Mouse (Mus musculus) forebrain, postnatal 0 days (tissue): ENCODE data around the gene Slc25a34. TPM values are rescaled to one million over a fixed set of nuclear protein-coding genes. Genes with fewer than 3 reads are reported as not detected.

Experiments
- ATAC-seq: fragments of 200-750 bp; cut with Nextera tagmentation; 2 replicates; pipeline ENCODE4 v1.8.0; 2017; ENCODE audit warnings: mild to moderate bottlenecking, moderate library complexity
- DNase-seq: peaks from one replicate; pipeline ENCODE4 v3.0.0-alpha.2; 2015
- H3K27ac ChIP-seq: fragments of 300-500 bp; sonication (generic); 2 replicates; pipeline ENCODE4 v1.5.1; 2014; ENCODE audit warnings: low read depth, mild to moderate bottlenecking, antibody characterized with exemption, low read length, moderate library complexity, mixed read lengths
- H3K27me3 ChIP-seq: fragments of 300-500 bp; sonication (generic); 2 replicates; pipeline ENCODE4 v1.6.1; 2014; ENCODE audit warnings: mild to moderate bottlenecking, low read length, mixed read lengths; ENCODE audit not compliant: insufficient read depth
- H3K36me3 ChIP-seq: fragments of 300-500 bp; sonication (generic); 2 replicates; pipeline ENCODE4 v1.6.1; 2014; ENCODE audit warnings: mild to moderate bottlenecking, moderate library complexity; ENCODE audit not compliant: insufficient read depth
- H3K4me1 ChIP-seq: fragments of 300-500 bp; sonication (generic); 2 replicates; pipeline ENCODE4 v1.6.1; 2014; ENCODE audit warnings: antibody characterized with exemption; ENCODE audit not compliant: insufficient read depth
- H3K4me2 ChIP-seq: fragments of 300-500 bp; sonication (generic); 2 replicates; pipeline ENCODE4 v1.6.1; 2014; ENCODE audit warnings: low read depth, mild to moderate bottlenecking, moderate library complexity
- H3K4me3 ChIP-seq: fragments of 300-500 bp; sonication (generic); 2 replicates; pipeline ENCODE4 v1.5.1; 2014; ENCODE audit warnings: low read depth, low read length, mixed read lengths
- H3K9ac ChIP-seq: fragments of 300-500 bp; sonication (generic); 2 replicates; pipeline ENCODE4 v1.6.1; 2014; ENCODE audit warnings: mild to moderate bottlenecking
- H3K9me3 ChIP-seq: fragments of 300-500 bp; sonication (generic); 2 replicates; pipeline ENCODE4 v1.6.1; 2016; ENCODE audit warnings: low read length
- CTCF ChIP-seq: sonication (generic); IDR thresholded peaks from 2 replicates; pipeline ENCODE4 v1.5.1; 2016; ENCODE audit warnings: antibody characterized with exemption, control low read depth, low read depth
- WGBS: fragments of 180-500 bp; shearing (Covaris S2); extraction: QIAGEN DNeasy Blood & Tissue Kit; methylation state at CpG from one replicate; pipeline ENCODE4 v1.1.7; 2014; 5-methylcytosine and 5-hydroxymethylcytosine counted together
- polyA plus RNA-seq: library from polyadenylated mRNA; unstranded; fragments of >200 nt; fragmentation: Nextera tagmentation; extraction: Ambion mirVana; gene quantifications from 2 replicates; pipeline ENCODE4 v1.2.1, GENCODE M21; 2015
- total RNA-seq: library from RNA; depleted of rRNA; stranded (reverse); fragments of >200 nt; gene quantifications from 2 replicates; pipeline ENCODE4 v1.2.3, GENCODE M21; 2014; rRNA removed

Gene Slc25a34
- total RNA-seq, result 4.0 and 4.8 TPM in 2 replicates
- 0.72 and 1.1 TPM in 2 replicates for polyA plus RNA-seq

- Histone ChIP-seq H3K4me1 (no peaks in the 10 kb centered on the region), H3K4me2 (no peak within 1 kb of the TSS), H3K36me3 (peaks cover 32% of the 10 kb centered on the region), H3K9ac (no peak within 1 kb of the TSS), H3K9me3 (no peaks in the 10 kb centered on the region), H3K4me3 (no peak within 1 kb of the TSS), H3K27ac (no peak within 1 kb of the TSS), H3K27me3 (no peaks in the 10 kb centered on the region)
- TF ChIP-seq CTCF, result no peak
- no peak for DNase-seq
- peak; percentile 61 for ATAC-seq
- 64% methylated on average over 1 of the region's 1 CpGs for WGBS
Measured at GRCm38 (mm10) chr4:141623666-141624065, at the start of gene Slc25a34. TSS of gene Slc25a34 (minus strand) at chr4:141623821.

- 80% methylated on average over 13 of the region's 13 CpGs for WGBS
Measured at GRCm38 (mm10) chr4:141672325-141672724, 48.7 kb upstream of the Slc25a34 start.

GRCm38 (mm10) chr4:141671389-141671788, 47.8 kb upstream of the Slc25a34 start:
- ATAC-seq (no peak), DNase-seq (no peak)
- 71% methylated on average over 4 of the region's 4 CpGs for WGBS
- no peak for TF ChIP-seq CTCF
- no peaks in the 10 kb centered on the region for H3K9me3 ChIP-seq
- no peak overlapping the region for H3K9ac ChIP-seq
- H3K27ac ChIP-seq, result no peak overlapping the region
- no peaks in the 10 kb centered on the region for H3K4me1 ChIP-seq
- H3K27me3 ChIP-seq, result no peaks in the 10 kb centered on the region
- H3K36me3 ChIP-seq, result no peaks in the 10 kb centered on the region
- H3K4me3 ChIP-seq, result no peak overlapping the region
- no peak overlapping the region for H3K4me2 ChIP-seq

More at GRCm38 (mm10) chr4:141672325-141672724, 48.7 kb upstream of the Slc25a34 start:
- H3K27me3 ChIP-seq, result no peaks in the 10 kb centered on the region
- ATAC-seq, result no peak
- no peak overlapping the region for H3K4me2 ChIP-seq
- H3K4me1 ChIP-seq, result no peaks in the 10 kb centered on the region
- no peaks in the 10 kb centered on the region for H3K9me3 ChIP-seq
- no peaks in the 10 kb centered on the region for H3K36me3 ChIP-seq
- TF ChIP-seq CTCF, result no peak
- H3K4me3 ChIP-seq, result no peak overlapping the region
- no peak for DNase-seq
- H3K27ac ChIP-seq, result no peak overlapping the region
- H3K9ac ChIP-seq, result no peak overlapping the region

- H3K4me3 ChIP-seq, result no peak overlapping the region
- no peak overlapping the region for H3K9ac ChIP-seq
- H3K4me2 ChIP-seq, result no peak overlapping the region
- H3K27me3 ChIP-seq, result no peaks in the 10 kb centered on the region
- no peaks in the 10 kb centered on the region for H3K9me3 ChIP-seq
- DNase-seq (no peak), ATAC-seq (no peak)
- H3K36me3 ChIP-seq, result no peaks in the 10 kb centered on the region
- no peak overlapping the region for H3K27ac ChIP-seq
- no peak for TF ChIP-seq CTCF
- WGBS, result 87% methylated on average over 18 of the region's 18 CpGs
- 0 out of 2 replicates have a peak, but pooled peaks cover under 1% of the 10 kb centered on the region for H3K4me1 ChIP-seq
Measured at GRCm38 (mm10) chr4:141669898-141670712, 46.5 kb upstream of the Slc25a34 start.

- WGBS, result 69% methylated on average over 8 of the region's 8 CpGs
- Histone ChIP-seq H3K4me3 (peak within 1 kb of the TSS; percentile 81), H3K9ac (peak within 1 kb of the TSS; percentile 94), H3K4me1 (peaks cover 10% of the 10 kb centered on the region), H3K9me3 (no peaks in the 10 kb centered on the region), H3K27ac (peak within 1 kb of the TSS; percentile 86), H3K4me2 (peak within 1 kb of the TSS; percentile 88), H3K36me3 (peaks cover 12% of the 10 kb centered on the region; the same call in 1 of the 2 replicates), H3K27me3 (no peaks in the 10 kb centered on the region)
- no peak; the same call in 1 of the 2 replicates for ATAC-seq
- no peak for TF ChIP-seq CTCF
- DNase-seq, result peak; percentile 9
Measured at GRCm38 (mm10) chr4:141664799-141665198, 41.2 kb upstream of the Slc25a34 start, which contains the start of gene Plekhm2. TSS of gene Plekhm2 (minus strand) at chr4:141664899.

GRCm38 (mm10) chr4:141664011-141664745, 40.6 kb upstream of the Slc25a34 start:
- under 1% methylated on average over 45 of the region's 60 CpGs for WGBS
- peak overlapping the region; percentile 86 for H3K27ac ChIP-seq
- peak overlapping the region; percentile 94 for H3K9ac ChIP-seq

More at GRCm38 (mm10) chr4:141664011-141664745, 40.6 kb upstream of the Slc25a34 start:
- peaks cover 13% of the 10 kb centered on the region; the same call in 1 of the 2 replicates for H3K36me3 ChIP-seq
- peak; percentile 77 for DNase-seq
- no peaks in the 10 kb centered on the region for H3K27me3 ChIP-seq
- H3K9me3 ChIP-seq, result no peaks in the 10 kb centered on the region
- peak overlapping the region; percentile 81 for H3K4me3 ChIP-seq
- peak; percentile 89 for ATAC-seq
- no peak for TF ChIP-seq CTCF
- H3K4me2 ChIP-seq, result peak overlapping the region; percentile 88
- peaks cover 10% of the 10 kb centered on the region for H3K4me1 ChIP-seq
